Mouse (Mus musculus): ENCODE data around the gene Gm42742. TPM values are rescaled to one million over a fixed set of nuclear protein-coding genes. Genes with fewer than 3 reads are reported as not detected.

Gm42742 gene
- polyA plus RNA-seq, 1 experiment from 2014 or later: 38.5 TPM

GRCm38 (mm10) chr7:127021563-127022527 is 948 bp upstream of the Gm42742 start:
- Histone ChIP-seq H3K36me3 (ENCODE audit: control insufficient read depth, insufficient read depth) (peaks cover 21% of the 10 kb centered on the region), H3K9ac (ENCODE audit: low read length) (peak overlapping the region; percentile 79), H3K4me2 (ENCODE audit: low read depth, low read length) (peak overlapping the region; percentile 93), H3K4me3 (ENCODE audit: low read length) (peak overlapping the region; percentile 58), H3K4me1 (ENCODE audit: control insufficient read depth, insufficient read depth, low read length) (peaks cover 50% of the 10 kb centered on the region), H3K9me3 (replicated peaks; ENCODE audit: control insufficient read depth, low read length) (no peaks in the 10 kb centered on the region), H3K27me3 (ENCODE audit: control insufficient read depth, insufficient read depth, low read length) (no peaks in the 10 kb centered on the region), H3K27ac (ENCODE audit: low read length) (peak overlapping the region; percentile 57)
- 45% methylated on average over 5 of the region's 5 CpGs for WGBS
- ATAC-seq (replicated peaks; ENCODE audit: extremely low read depth, insufficient read depth, low FRiP score): no peak

GRCm38 (mm10) chr7:127020491-127020890 is 406 bp downstream of the Gm42742 start:
- Histone ChIP-seq H3K9ac (ENCODE audit: low read length) (peak overlapping the region; percentile 79), H3K27me3 (ENCODE audit: control insufficient read depth, insufficient read depth, low read length) (no peaks in the 10 kb centered on the region), H3K4me1 (ENCODE audit: control insufficient read depth, insufficient read depth, low read length) (peaks cover 56% of the 10 kb centered on the region), H3K36me3 (ENCODE audit: control insufficient read depth, insufficient read depth) (peaks cover 21% of the 10 kb centered on the region), H3K4me2 (ENCODE audit: low read depth, low read length) (peak overlapping the region; percentile 93), H3K4me3 (ENCODE audit: low read length) (peak overlapping the region; percentile 58), H3K9me3 (replicated peaks; ENCODE audit: control insufficient read depth, low read length) (no peaks in the 10 kb centered on the region), H3K27ac (ENCODE audit: low read length) (peak overlapping the region; percentile 65)
- no peak for ATAC-seq (replicated peaks; ENCODE audit: extremely low read depth, insufficient read depth, low FRiP score)
- 40% methylated on average over 5 of the region's 5 CpGs for WGBS

- no peak for ATAC-seq (replicated peaks; ENCODE audit: extremely low read depth, insufficient read depth, low FRiP score)
- Histone ChIP-seq H3K9me3 (replicated peaks; ENCODE audit: control insufficient read depth, low read length) (no peaks in the 10 kb centered on the region), H3K27ac (ENCODE audit: low read length) (peak overlapping the region; percentile 65), H3K36me3 (ENCODE audit: control insufficient read depth, insufficient read depth) (peaks cover 25% of the 10 kb centered on the region), H3K27me3 (ENCODE audit: control insufficient read depth, insufficient read depth, low read length) (no peaks in the 10 kb centered on the region), H3K9ac (ENCODE audit: low read length) (peak overlapping the region; percentile 79), H3K4me3 (ENCODE audit: low read length) (peak overlapping the region; percentile 58), H3K4me1 (ENCODE audit: control insufficient read depth, insufficient read depth, low read length) (peaks cover 60% of the 10 kb centered on the region), H3K4me2 (ENCODE audit: low read depth, low read length) (peak overlapping the region; percentile 93)
- 70% methylated on average over 3 of the region's 3 CpGs for WGBS
These were observed 866 bp downstream of the Gm42742 start for GRCm38 (mm10) chr7:127020031-127020430.

- no peaks in the 10 kb centered on the region for H3K27me3 ChIP-seq (ENCODE audit: control insufficient read depth, insufficient read depth, low read length)
- H3K4me1 ChIP-seq (ENCODE audit: control insufficient read depth, insufficient read depth, low read length): peaks cover 62% of the 10 kb centered on the region
- H3K36me3 ChIP-seq (ENCODE audit: control insufficient read depth, insufficient read depth): peaks cover 25% of the 10 kb centered on the region
- no peak for ATAC-seq (replicated peaks; ENCODE audit: extremely low read depth, insufficient read depth, low FRiP score)
- H3K9ac ChIP-seq (ENCODE audit: low read length): peak overlapping the region; percentile 12; the same call in 1 of the 2 replicates
- no peak overlapping the region for H3K4me3 ChIP-seq (ENCODE audit: low read length)
- H3K27ac ChIP-seq (ENCODE audit: low read length): no peak overlapping the region
- H3K4me2 ChIP-seq (ENCODE audit: low read depth, low read length): no peak overlapping the region
- no peaks in the 10 kb centered on the region for H3K9me3 ChIP-seq (replicated peaks; ENCODE audit: control insufficient read depth, low read length)
- WGBS: 73% methylated on average over 14 of the region's 14 CpGs
These were observed 1.5 kb downstream of the Gm42742 start for GRCm38 (mm10) chr7:127019306-127019960.

- H3K27me3 ChIP-seq (ENCODE audit: control insufficient read depth, insufficient read depth, low read length): no peaks in the 10 kb centered on the region
- H3K4me1 ChIP-seq (ENCODE audit: control insufficient read depth, insufficient read depth, low read length): peaks cover 60% of the 10 kb centered on the region
- 73% methylated on average over 15 of the region's 15 CpGs for WGBS
- H3K4me2 ChIP-seq (ENCODE audit: low read depth, low read length): no peak overlapping the region
- H3K9me3 ChIP-seq (replicated peaks; ENCODE audit: control insufficient read depth, low read length): no peaks in the 10 kb centered on the region
- peak overlapping the region; percentile 99; the same call in 1 of the 2 replicates for H3K27ac ChIP-seq (ENCODE audit: low read length)
- no peak for ATAC-seq (replicated peaks; ENCODE audit: extremely low read depth, insufficient read depth, low FRiP score)
- H3K4me3 ChIP-seq (ENCODE audit: low read length): no peak overlapping the region
- peak overlapping the region; percentile 26; the same call in 1 of the 2 replicates for H3K9ac ChIP-seq (ENCODE audit: low read length)
- H3K36me3 ChIP-seq (ENCODE audit: control insufficient read depth, insufficient read depth): peaks cover 21% of the 10 kb centered on the region
These were observed 2.2 kb downstream of the Gm42742 start for GRCm38 (mm10) chr7:127018416-127019305.

- Histone ChIP-seq H3K4me1 (ENCODE audit: control insufficient read depth, insufficient read depth, low read length) (peaks cover 58% of the 10 kb centered on the region), H3K4me2 (ENCODE audit: low read depth, low read length) (no peak overlapping the region), H3K27me3 (ENCODE audit: control insufficient read depth, insufficient read depth, low read length) (no peaks in the 10 kb centered on the region), H3K36me3 (ENCODE audit: control insufficient read depth, insufficient read depth) (peaks cover 20% of the 10 kb centered on the region), H3K4me3 (ENCODE audit: low read length) (no peak overlapping the region), H3K9me3 (replicated peaks; ENCODE audit: control insufficient read depth, low read length) (no peaks in the 10 kb centered on the region), H3K9ac (ENCODE audit: low read length) (peak overlapping the region; percentile 46; the same call in 1 of the 2 replicates), H3K27ac (ENCODE audit: low read length) (peak overlapping the region; percentile 99)
- no peak for ATAC-seq (replicated peaks; ENCODE audit: extremely low read depth, insufficient read depth, low FRiP score)
- WGBS: 42% methylated on average over 6 of the region's 6 CpGs
These were observed 2.9 kb downstream of the Gm42742 start for GRCm38 (mm10) chr7:127017950-127018345.

GRCm38 (mm10) chr7:127016971-127017949 is 3.6 kb downstream of the Gm42742 start, which contains the start of gene Pagr1a:
Pagr1a (minus strand) TSS chr7:127017352.
- Histone ChIP-seq H3K36me3 (ENCODE audit: control insufficient read depth, insufficient read depth) (peaks cover 13% of the 10 kb centered on the region; the same call in 1 of the 2 replicates), H3K4me1 (ENCODE audit: control insufficient read depth, insufficient read depth, low read length) (peaks cover 54% of the 10 kb centered on the region), H3K27me3 (ENCODE audit: control insufficient read depth, insufficient read depth, low read length) (no peaks in the 10 kb centered on the region), H3K9me3 (replicated peaks; ENCODE audit: control insufficient read depth, low read length) (no peaks in the 10 kb centered on the region), H3K9ac (ENCODE audit: low read length) (peak within 1 kb of the TSS; percentile 96), H3K4me2 (ENCODE audit: low read depth, low read length) (peak within 1 kb of the TSS; percentile 83), H3K4me3 (ENCODE audit: low read length) (peak within 1 kb of the TSS; percentile 89), H3K27ac (ENCODE audit: low read length) (peak within 1 kb of the TSS; percentile 99)
- WGBS: 3% methylated on average over 39 of the region's 39 CpGs
- ATAC-seq (replicated peaks; ENCODE audit: extremely low read depth, insufficient read depth, low FRiP score): peak; percentile 84

Measured in heart, embryonic 16.5 days (tissue).